Mouse (Mus musculus) E14TG2a.4 (cell line): ENCODE results near the gene Bcam.
A peak's percentile ranks its signal among the peaks of the same experiment; 100 is the strongest.
"Not testable (repeated sequence)": the region's sequence is repeated elsewhere in the genome, so short reads cannot be mapped to it uniquely, and the experiment has no call there.

Experiments
- H3K27me3 ChIP-seq: 2 replicates; pipeline ENCODE4 v1.6.1; 2014; ENCODE audit warnings: low read length, control low read depth; ENCODE audit not compliant: insufficient read depth
- H3K36me3 ChIP-seq: 2 replicates; pipeline ENCODE4 v1.6.1; 2014; ENCODE audit warnings: low read length, control low read depth; ENCODE audit not compliant: insufficient read depth
- H3K4me1 ChIP-seq: replicated peaks from 2 replicates; pipeline ENCODE4 v1.6.1; 2014; ENCODE audit warnings: low read depth, low read length, control low read depth
- H3K4me3 ChIP-seq: replicated peaks from 2 replicates; pipeline ENCODE4 v1.5.1; 2014; ENCODE audit warnings: mild to moderate bottlenecking, low read length
- H3K9me3 ChIP-seq: 2 replicates; pipeline ENCODE4 v1.6.1; 2014; ENCODE audit warnings: low read length, control low read depth
- CTCF ChIP-seq: conservative IDR thresholded peaks from 2 replicates; pipeline ENCODE4 v1.5.1; 2014; ENCODE audit warnings: low read length
- NANOG ChIP-seq: IDR thresholded peaks from 2 replicates; pipeline ENCODE4 v1.6.1; 2014; ENCODE audit warnings: borderline replicate concordance, low read length, mixed read lengths
- POU5F1 ChIP-seq: IDR thresholded peaks from 2 replicates; pipeline ENCODE4 v1.6.1; 2014; ENCODE audit warnings: low read length, borderline replicate concordance

The Bcam gene

GRCm38 (mm10) chr7:19792701-19793630, 22.1 kb upstream of the Bcam start:
- no peak overlapping the region for H3K4me3 ChIP-seq
- H3K4me1 ChIP-seq: peaks cover 35% of the 10 kb centered on the region
- H3K36me3 ChIP-seq: peaks cover 6% of the 10 kb centered on the region; the same call in 1 of the 2 replicates
- H3K9me3 ChIP-seq: peaks cover 6% of the 10 kb centered on the region; the same call in 1 of the 2 replicates
- no peak for TF ChIP-seq NANOG
- no peak for TF ChIP-seq POU5F1
- no peak for TF ChIP-seq CTCF
- H3K27me3 ChIP-seq: peaks cover 21% of the 10 kb centered on the region

- H3K27me3 ChIP-seq: peaks cover 17% of the 10 kb centered on the region
Measured at GRCm38 (mm10) chr7:19791504-19791903, 20.7 kb upstream of the Bcam start.

GRCm38 (mm10) chr7:19789904-19790347, 19.1 kb upstream of the Bcam start:
- H3K27me3 ChIP-seq: peaks cover 8% of the 10 kb centered on the region
- H3K9me3 ChIP-seq: peaks cover 8% of the 10 kb centered on the region; the same call in 1 of the 2 replicates
- peaks cover 9% of the 10 kb centered on the region; the same call in 1 of the 2 replicates for H3K36me3 ChIP-seq
- TF ChIP-seq POU5F1 (no peak), NANOG (no peak), CTCF (peak; percentile 89)
- peak overlapping the region; percentile 61 for H3K4me3 ChIP-seq
- H3K4me1 ChIP-seq: peaks cover 24% of the 10 kb centered on the region

More at GRCm38 (mm10) chr7:19791504-19791903, 20.7 kb upstream of the Bcam start:
- not testable (repeated sequence) for H3K36me3 ChIP-seq, H3K9me3 ChIP-seq, H3K4me3 ChIP-seq
- H3K4me1 ChIP-seq: peaks cover 25% of the 10 kb centered on the region

- Histone ChIP-seq H3K9me3 (peaks cover 5% of the 10 kb centered on the region; the same call in 1 of the 2 replicates), H3K27me3 (peaks cover 5% of the 10 kb centered on the region), H3K4me3 (no peak overlapping the region), H3K4me1 (peaks cover 54% of the 10 kb centered on the region), H3K36me3 (peaks cover 9% of the 10 kb centered on the region; the same call in 1 of the 2 replicates)
- TF ChIP-seq POU5F1: no peak
Measured at GRCm38 (mm10) chr7:19785874-19786458, 15.2 kb upstream of the Bcam start.

DNA sequence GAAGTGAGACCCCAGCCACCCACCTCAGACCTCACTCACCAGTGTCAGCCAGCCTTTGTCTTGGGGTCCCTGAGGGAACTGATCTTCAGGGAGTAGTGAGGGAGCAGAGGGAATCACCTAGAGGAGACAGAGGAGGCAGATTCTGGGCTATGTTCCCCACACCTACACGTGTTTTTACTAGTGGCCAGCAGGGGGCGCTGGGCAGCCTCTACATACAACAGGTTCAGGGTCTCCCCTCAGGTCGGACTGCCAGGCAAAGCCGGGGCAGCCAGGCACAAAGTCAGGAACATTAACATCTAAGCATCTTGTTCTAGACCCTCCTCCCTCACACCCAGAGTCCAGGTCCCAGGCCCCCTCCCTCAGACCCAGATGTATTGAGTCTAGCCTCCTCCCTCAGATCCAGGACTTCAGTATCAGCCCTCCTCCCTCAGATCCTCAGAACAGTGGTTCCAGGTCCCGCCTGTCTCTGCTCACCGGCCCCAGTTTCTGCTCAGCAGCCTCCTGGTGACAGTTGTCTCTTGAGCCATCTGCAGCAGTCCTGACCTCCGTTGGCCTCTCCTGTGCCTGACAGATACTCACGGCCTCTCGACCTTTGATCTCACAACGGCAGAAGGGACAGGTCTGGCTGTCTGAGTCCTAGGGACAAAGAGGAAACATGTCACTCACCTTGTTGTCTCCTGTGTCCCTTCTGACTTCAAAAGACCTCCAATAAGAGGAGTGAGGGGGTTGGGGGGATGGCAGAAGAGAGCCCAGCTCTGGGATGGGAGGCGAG, 14.1 kb upstream of the Bcam start:
- no peaks in the 10 kb centered on the region for H3K27me3 ChIP-seq
- peaks cover 52% of the 10 kb centered on the region for H3K4me1 ChIP-seq
- H3K36me3 ChIP-seq: peaks cover 9% of the 10 kb centered on the region; the same call in 1 of the 2 replicates
- peaks cover 6% of the 10 kb centered on the region; the same call in 1 of the 2 replicates for H3K9me3 ChIP-seq
- TF ChIP-seq NANOG: no peak
- peak; percentile 20; the same call in 1 of the 2 replicates for TF ChIP-seq CTCF
- no peak for TF ChIP-seq POU5F1
- H3K4me3 ChIP-seq: no peak overlapping the region

- Histone ChIP-seq H3K9me3 (peaks cover 11% of the 10 kb centered on the region; the same call in 1 of the 2 replicates), H3K4me3 (no peak overlapping the region), H3K36me3 (peaks cover 6% of the 10 kb centered on the region; the same call in 1 of the 2 replicates), H3K4me1 (peaks cover 44% of the 10 kb centered on the region), H3K27me3 (no peaks in the 10 kb centered on the region)
- TF ChIP-seq NANOG (no peak), POU5F1 (no peak), CTCF (no peak)
Measured at GRCm38 (mm10) chr7:19783630-19784029, 12.8 kb upstream of the Bcam start.

- Histone ChIP-seq H3K4me1 (peaks cover 46% of the 10 kb centered on the region), H3K27me3 (no peaks in the 10 kb centered on the region), H3K4me3 (no peak overlapping the region; the same call in 1 of the 2 replicates), H3K9me3 (peaks cover 10% of the 10 kb centered on the region; the same call in 1 of the 2 replicates), H3K36me3 (0 out of 2 replicates have a peak, but pooled peaks cover under 1% of the 10 kb centered on the region)
- TF ChIP-seq NANOG (no peak), CTCF (peak; percentile 82)
Measured at GRCm38 (mm10) chr7:19782645-19783044, 11.8 kb upstream of the Bcam start.

- peaks cover 11% of the 10 kb centered on the region; the same call in 1 of the 2 replicates for H3K9me3 ChIP-seq
- no peak overlapping the region for H3K4me3 ChIP-seq
- H3K36me3 ChIP-seq: no peaks in the 10 kb centered on the region
- TF ChIP-seq POU5F1: no peak
- no peak for TF ChIP-seq NANOG
- no peak for TF ChIP-seq CTCF
- peaks cover 53% of the 10 kb centered on the region for H3K4me1 ChIP-seq
- H3K27me3 ChIP-seq: no peaks in the 10 kb centered on the region
Measured at GRCm38 (mm10) chr7:19781741-19782140, 10.9 kb upstream of the Bcam start.
